Mouse (Mus musculus): Measurements from ENCODE around the gene Hand2. TPM values are rescaled to one million over a fixed set of nuclear protein-coding genes. Genes with fewer than 3 reads are reported as not detected.
A peak's percentile ranks its signal among the peaks of the same experiment; 100 is the strongest.

Gene Hand2
- polyA plus RNA-seq, 1 experiment from 2014 or later: 0.58 TPM

DNA sequence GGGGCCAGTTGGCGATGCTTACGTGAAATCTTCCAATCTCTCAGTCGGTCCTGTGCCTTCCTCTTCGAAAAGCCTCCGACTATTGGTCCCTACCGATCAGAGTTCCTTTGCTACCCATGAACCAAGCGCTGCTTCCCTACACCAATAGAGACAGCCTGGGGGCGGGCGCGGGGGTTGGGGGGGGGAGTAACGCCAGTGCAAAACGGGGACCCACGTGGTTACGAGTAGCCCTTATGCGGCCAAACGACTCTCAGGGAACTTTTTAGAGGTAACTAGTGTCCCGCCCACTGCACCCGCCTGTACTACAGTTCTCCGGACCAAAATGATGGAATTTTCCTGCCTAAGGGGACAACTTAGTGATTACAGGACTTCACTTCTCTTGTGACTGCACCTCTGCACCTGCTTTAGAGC, 8.2 kb downstream of the Hand2 start:
- Histone ChIP-seq H3K9me3 (replicated peaks; ENCODE audit: control insufficient read depth, low read length) (no peaks in the 10 kb centered on the region), H3K27ac (ENCODE audit: low read length) (no peak overlapping the region), H3K9ac (ENCODE audit: low read depth, low read length) (no peak overlapping the region)

GRCm38 (mm10) chr8:57330106-57330505, 9.3 kb downstream of the Hand2 start:
- no peak for ATAC-seq (ENCODE audit: low read depth)
- H3K27me3 ChIP-seq (ENCODE audit: control insufficient read depth, insufficient read depth, low read depth, low read length): peaks cover 96% of the 10 kb centered on the region
- 36% methylated on average over 2 of the region's 2 CpGs for WGBS (ENCODE audit: insufficient replicate concordance)
- H3K27ac ChIP-seq (ENCODE audit: low read length): no peak overlapping the region
- no peak overlapping the region for H3K4me2 ChIP-seq (ENCODE audit: low read depth, low read length)
- no peak overlapping the region for H3K4me3 ChIP-seq (ENCODE audit: low read depth, low read length)
- no peaks in the 10 kb centered on the region for H3K9me3 ChIP-seq (replicated peaks; ENCODE audit: control insufficient read depth, low read length)
- H3K9ac ChIP-seq (ENCODE audit: low read depth, low read length): no peak overlapping the region
- no peaks in the 10 kb centered on the region for H3K36me3 ChIP-seq (ENCODE audit: control insufficient read depth, insufficient read depth)
- no peaks in the 10 kb centered on the region for H3K4me1 ChIP-seq (ENCODE audit: control insufficient read depth, low read depth, low read length)

More for the DNA sequence above, 8.2 kb downstream of the Hand2 start:
- H3K4me2 ChIP-seq (ENCODE audit: low read depth, low read length): peak overlapping the region; percentile 39
- H3K4me3 ChIP-seq (ENCODE audit: low read depth, low read length): peak overlapping the region; percentile 28; the same call in 1 of the 2 replicates
- peaks cover 94% of the 10 kb centered on the region for H3K27me3 ChIP-seq (ENCODE audit: control insufficient read depth, insufficient read depth, low read depth, low read length)
- no peak for ATAC-seq (ENCODE audit: low read depth)
- H3K4me1 ChIP-seq (ENCODE audit: control insufficient read depth, low read depth, low read length): no peaks in the 10 kb centered on the region
- H3K36me3 ChIP-seq (ENCODE audit: control insufficient read depth, insufficient read depth): no peaks in the 10 kb centered on the region
- WGBS (ENCODE audit: insufficient replicate concordance): 3% methylated on average over 19 of the region's 19 CpGs

GRCm38 (mm10) chr8:57331727-57332630, 11.2 kb downstream of the Hand2 start:
- Histone ChIP-seq H3K4me2 (ENCODE audit: low read depth, low read length) (no peak overlapping the region), H3K4me3 (ENCODE audit: low read depth, low read length) (no peak overlapping the region), H3K9me3 (replicated peaks; ENCODE audit: control insufficient read depth, low read length) (no peaks in the 10 kb centered on the region), H3K27ac (ENCODE audit: low read length) (no peak overlapping the region), H3K36me3 (ENCODE audit: control insufficient read depth, insufficient read depth) (no peaks in the 10 kb centered on the region), H3K27me3 (ENCODE audit: control insufficient read depth, insufficient read depth, low read depth, low read length) (peaks cover 94% of the 10 kb centered on the region), H3K4me1 (ENCODE audit: control insufficient read depth, low read depth, low read length) (no peaks in the 10 kb centered on the region), H3K9ac (ENCODE audit: low read depth, low read length) (no peak overlapping the region)
- 3% methylated on average over 29 of the region's 29 CpGs for WGBS (ENCODE audit: insufficient replicate concordance)
- ATAC-seq (ENCODE audit: low read depth): no peak

- no peak overlapping the region for H3K4me2 ChIP-seq (ENCODE audit: low read depth, low read length)
- peaks cover 90% of the 10 kb centered on the region for H3K27me3 ChIP-seq (ENCODE audit: control insufficient read depth, insufficient read depth, low read depth, low read length)
Measured at GRCm38 (mm10) chr8:57332676-57333482, 12.1 kb downstream of the Hand2 start.

GRCm38 (mm10) chr8:57333483-57333770, 12.6 kb downstream of the Hand2 start:
- H3K36me3 ChIP-seq (ENCODE audit: control insufficient read depth, insufficient read depth): no peaks in the 10 kb centered on the region
- H3K27ac ChIP-seq (ENCODE audit: low read length): no peak overlapping the region
- H3K9me3 ChIP-seq (replicated peaks; ENCODE audit: control insufficient read depth, low read length): no peaks in the 10 kb centered on the region
- ATAC-seq (ENCODE audit: low read depth): no peak
- WGBS (ENCODE audit: insufficient replicate concordance): 2% methylated on average over 9 of the region's 9 CpGs
- H3K9ac ChIP-seq (ENCODE audit: low read depth, low read length): no peak overlapping the region
- H3K27me3 ChIP-seq (ENCODE audit: control insufficient read depth, insufficient read depth, low read depth, low read length): peaks cover 84% of the 10 kb centered on the region
- H3K4me2 ChIP-seq (ENCODE audit: low read depth, low read length): no peak overlapping the region
- H3K4me1 ChIP-seq (ENCODE audit: control insufficient read depth, low read depth, low read length): no peaks in the 10 kb centered on the region
- H3K4me3 ChIP-seq (ENCODE audit: low read depth, low read length): no peak overlapping the region

More at GRCm38 (mm10) chr8:57332676-57333482, 12.1 kb downstream of the Hand2 start:
- no peak overlapping the region for H3K4me3 ChIP-seq (ENCODE audit: low read depth, low read length)
- no peak overlapping the region for H3K27ac ChIP-seq (ENCODE audit: low read length)
- H3K9ac ChIP-seq (ENCODE audit: low read depth, low read length): no peak overlapping the region
- no peaks in the 10 kb centered on the region for H3K36me3 ChIP-seq (ENCODE audit: control insufficient read depth, insufficient read depth)
- H3K4me1 ChIP-seq (ENCODE audit: control insufficient read depth, low read depth, low read length): no peaks in the 10 kb centered on the region
- WGBS (ENCODE audit: insufficient replicate concordance): 2% methylated on average over 26 of the region's 26 CpGs
- no peaks in the 10 kb centered on the region for H3K9me3 ChIP-seq (replicated peaks; ENCODE audit: control insufficient read depth, low read length)
- no peak for ATAC-seq (ENCODE audit: low read depth)

- Histone ChIP-seq H3K4me3 (ENCODE audit: low read depth, low read length) (no peak overlapping the region), H3K9me3 (replicated peaks; ENCODE audit: control insufficient read depth, low read length) (no peaks in the 10 kb centered on the region), H3K27ac (ENCODE audit: low read length) (no peak overlapping the region), H3K27me3 (ENCODE audit: control insufficient read depth, insufficient read depth, low read depth, low read length) (peaks cover 81% of the 10 kb centered on the region), H3K36me3 (ENCODE audit: control insufficient read depth, insufficient read depth) (no peaks in the 10 kb centered on the region), H3K4me2 (ENCODE audit: low read depth, low read length) (no peak overlapping the region), H3K9ac (ENCODE audit: low read depth, low read length) (no peak overlapping the region), H3K4me1 (ENCODE audit: control insufficient read depth, low read depth, low read length) (no peaks in the 10 kb centered on the region)
- under 1% methylated on average over 41 of the region's 41 CpGs for WGBS (ENCODE audit: insufficient replicate concordance)
- no peak for ATAC-seq (ENCODE audit: low read depth)
Measured at GRCm38 (mm10) chr8:57333795-57334551, 13.2 kb downstream of the Hand2 start.

DNA sequence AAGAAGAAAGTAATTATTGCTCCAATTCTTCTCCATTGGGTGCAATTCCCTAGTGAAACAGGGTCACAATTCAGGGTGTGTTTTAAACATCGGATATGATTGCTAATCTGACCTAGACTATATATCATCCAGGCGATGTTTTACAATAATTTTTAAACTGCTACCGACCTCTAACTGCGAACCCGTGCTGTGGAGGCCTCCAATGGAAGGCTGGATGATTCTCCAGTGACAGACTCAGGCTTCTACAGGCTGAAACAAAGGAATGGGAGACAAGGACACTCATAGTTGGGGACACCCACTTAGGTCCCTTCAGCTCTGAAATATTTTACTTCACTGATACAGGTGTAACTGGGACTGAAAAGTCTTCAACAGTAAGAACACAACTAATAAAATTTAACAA, 13.9 kb downstream of the Hand2 start:
- Histone ChIP-seq H3K27ac (ENCODE audit: low read length) (no peak overlapping the region), H3K36me3 (ENCODE audit: control insufficient read depth, insufficient read depth) (no peaks in the 10 kb centered on the region), H3K4me1 (ENCODE audit: control insufficient read depth, low read depth, low read length) (no peaks in the 10 kb centered on the region), H3K9ac (ENCODE audit: low read depth, low read length) (no peak overlapping the region), H3K4me3 (ENCODE audit: low read depth, low read length) (no peak overlapping the region), H3K9me3 (replicated peaks; ENCODE audit: control insufficient read depth, low read length) (no peaks in the 10 kb centered on the region), H3K27me3 (ENCODE audit: control insufficient read depth, insufficient read depth, low read depth, low read length) (peaks cover 80% of the 10 kb centered on the region), H3K4me2 (ENCODE audit: low read depth, low read length) (no peak overlapping the region)
- WGBS (ENCODE audit: insufficient replicate concordance): 3% methylated on average over 5 of the region's 5 CpGs
- ATAC-seq (ENCODE audit: low read depth): no peak

GRCm38 (mm10) chr8:57337271-57338030, 16.7 kb downstream of the Hand2 start:
- H3K27me3 ChIP-seq (ENCODE audit: control insufficient read depth, insufficient read depth, low read depth, low read length): peaks cover 82% of the 10 kb centered on the region
- no peak overlapping the region for H3K4me3 ChIP-seq (ENCODE audit: low read depth, low read length)
- no peak overlapping the region for H3K4me2 ChIP-seq (ENCODE audit: low read depth, low read length)
- no peak overlapping the region for H3K27ac ChIP-seq (ENCODE audit: low read length)
- no peak overlapping the region for H3K9ac ChIP-seq (ENCODE audit: low read depth, low read length)
- no peaks in the 10 kb centered on the region for H3K36me3 ChIP-seq (ENCODE audit: control insufficient read depth, insufficient read depth)
- WGBS (ENCODE audit: insufficient replicate concordance): 48% methylated on average over 4 of the region's 4 CpGs
- no peaks in the 10 kb centered on the region for H3K9me3 ChIP-seq (replicated peaks; ENCODE audit: control insufficient read depth, low read length)
- no peaks in the 10 kb centered on the region for H3K4me1 ChIP-seq (ENCODE audit: control insufficient read depth, low read depth, low read length)
- no peak for ATAC-seq (ENCODE audit: low read depth)
